Mouse (Mus musculus): ENCODE measurements around the gene Man1a.

Gene Man1a

GRCm38 (mm10) chr10:53913546-53914312 lies 162.7 kb downstream of the Man1a start:
- no peak for DNase-seq

GRCm38 (mm10) chr10:53889512-53889911 lies 186.9 kb downstream of the Man1a start:
- no peak for DNase-seq

DNA sequence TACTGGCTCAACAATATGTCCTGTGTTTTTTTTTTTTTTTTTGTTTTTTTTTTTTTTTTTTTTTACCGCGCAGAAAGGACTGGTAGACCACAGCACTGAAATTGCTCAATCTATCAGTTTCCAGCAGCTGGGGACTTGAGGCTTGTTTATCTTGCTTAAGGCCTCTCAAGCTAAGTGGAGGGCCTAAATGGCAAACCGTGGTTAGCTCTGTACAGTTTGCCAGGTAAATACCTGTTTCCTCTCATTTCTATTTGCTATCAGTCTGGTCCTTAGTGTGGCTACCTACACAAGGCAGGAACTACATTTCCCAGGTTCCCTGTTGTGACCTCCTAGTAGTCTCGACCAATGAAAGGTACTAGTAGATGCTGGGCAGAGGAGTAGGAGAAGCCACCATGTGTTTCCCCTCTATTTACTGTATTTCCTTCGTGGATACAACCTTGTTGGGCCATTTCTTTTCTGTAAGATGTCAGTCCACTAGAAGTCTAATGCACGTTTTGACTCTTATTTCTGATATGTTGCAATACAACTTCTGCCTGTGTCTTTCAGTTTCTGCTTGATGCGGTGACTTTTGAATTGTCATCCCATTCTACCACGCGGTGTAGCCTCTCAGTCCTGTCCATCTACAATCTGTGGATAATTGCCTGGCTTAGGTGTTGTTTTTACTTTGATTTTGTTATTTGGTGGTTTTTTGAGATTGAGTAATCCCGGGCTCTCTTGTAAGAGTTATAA lies 187.9 kb downstream of the Man1a start:
- no peak for DNase-seq

DNA sequence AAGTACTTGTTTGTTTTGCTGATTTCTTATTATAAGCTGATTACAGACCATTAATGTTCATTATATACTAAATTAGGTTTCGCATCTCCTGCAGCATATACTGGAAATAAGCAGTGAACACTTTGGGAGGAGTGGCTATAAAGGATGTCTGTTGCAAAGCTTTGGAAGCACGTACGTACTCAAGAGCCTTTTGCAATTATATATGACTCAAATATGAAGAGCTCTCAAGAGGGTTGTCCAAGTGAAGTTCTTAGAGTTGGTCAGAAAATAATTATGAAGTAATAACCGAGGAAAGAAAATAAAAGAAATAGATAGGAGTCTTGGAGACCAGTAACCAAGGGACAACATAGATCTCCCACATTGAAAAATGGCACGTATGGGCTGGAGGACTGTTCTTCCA lies 189.9 kb downstream of the Man1a start:
- no peak for DNase-seq

DNA sequence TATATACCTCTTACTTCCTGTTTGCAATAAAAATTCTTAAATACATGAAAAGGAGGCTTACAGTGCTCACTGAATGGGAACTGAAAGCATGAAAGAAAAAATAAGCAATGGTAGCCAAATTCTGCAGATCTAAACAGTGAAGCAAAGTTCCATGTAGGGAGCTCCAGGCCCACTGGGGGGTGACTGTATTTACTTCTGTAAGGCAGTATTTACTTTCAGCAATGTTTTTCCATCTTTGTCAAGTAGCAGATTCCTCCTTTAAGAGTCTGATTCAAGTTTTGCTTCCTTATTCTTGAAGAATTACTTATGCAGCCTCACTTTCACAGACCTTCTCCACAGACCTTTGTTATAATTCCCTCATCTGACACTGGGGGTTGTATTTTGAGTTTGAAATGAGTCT lies 195.1 kb downstream of the Man1a start:
- DNase-seq: no peak

GRCm38 (mm10) chr10:53875896-53876295 lies 200.5 kb downstream of the Man1a start:
- no peak for DNase-seq

GRCm38 (mm10) chr10:53874191-53874590 lies 202.2 kb downstream of the Man1a start:
- DNase-seq: no peak

DNA sequence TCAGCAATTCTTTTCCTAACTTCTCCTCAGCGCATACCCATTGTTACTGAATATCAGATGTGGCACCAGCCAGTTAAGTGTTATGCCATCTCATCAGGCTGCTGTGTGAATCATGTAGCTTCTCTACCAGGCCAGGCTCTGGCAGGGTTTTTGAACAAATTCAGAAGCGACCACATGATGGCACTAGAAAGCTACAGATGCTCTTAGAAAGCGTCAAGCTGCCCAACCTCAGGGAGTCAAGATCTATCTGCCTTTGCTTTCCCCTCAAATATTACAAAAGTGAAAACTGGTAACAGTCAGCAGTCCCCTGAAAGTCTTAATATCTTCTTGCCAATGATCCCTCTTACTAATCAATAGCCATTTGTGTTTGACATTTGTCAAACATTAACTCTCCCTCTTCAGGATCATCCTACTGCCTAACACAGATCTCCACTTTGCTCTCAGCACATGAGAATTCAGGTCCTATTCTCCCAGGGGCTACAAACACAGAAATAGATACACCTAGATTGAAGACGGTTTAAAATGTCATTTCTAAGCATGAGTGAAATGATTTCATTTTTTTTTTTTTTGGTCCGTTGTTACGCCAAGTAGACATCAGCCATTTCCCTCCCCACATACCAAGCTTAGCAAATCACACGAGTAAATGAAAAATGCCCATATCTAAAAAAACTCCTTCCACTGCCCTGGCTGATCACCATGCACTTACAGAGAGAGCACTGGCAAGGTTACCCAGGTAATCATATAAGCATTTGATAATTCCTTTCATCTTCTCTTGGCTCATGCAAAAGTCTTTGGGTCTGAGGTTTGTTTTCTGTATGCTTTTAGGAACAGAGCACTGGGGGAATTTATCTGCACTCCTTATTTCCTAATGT lies 212.7 kb downstream of the Man1a start:
- no peak for DNase-seq

- no peak for DNase-seq
Measured at GRCm38 (mm10) chr10:53859879-53860278, 216.5 kb downstream of the Man1a start.

GRCm38 (mm10) chr10:53859224-53859623 lies 217.2 kb downstream of the Man1a start:
- no peak for DNase-seq

All from thymus, adult 18-20 months (tissue).